25 mouse cellular contexts compared by ENCODE assay signal in genomic region chr4:46847745-46848144, GRCm38 (mm10).
"Had no signal": no experiment of that assay in that cellular context is flagged by ENCODE, and none has a peak within 500 bp of the region (broad histone marks: within the 10 kb centered on the region; RNA-seq: fewer than 3 reads in every experiment).

No protein-coding gene starts in this region.

- H3K9ac ChIP-seq: limb, embryonic 12.5 days; limb, embryonic 13.5 days; limb, embryonic 15.5 days; liver, embryonic 12.5 days; liver, embryonic 13.5 days; liver, embryonic 14.5 days; liver, embryonic 15.5 days; liver, postnatal 0 days; lung, embryonic 14.5 days; lung, embryonic 15.5 days; midbrain, embryonic 12.5 days; midbrain, embryonic 13.5 days; midbrain, embryonic 15.5 days had no signal

- H3K9me3 ChIP-seq: limb, embryonic 10.5 days; limb, embryonic 15.5 days; lung, embryonic 15.5 days; midbrain, embryonic 13.5 days; midbrain, embryonic 15.5 days had no signal

- H3K4me1 ChIP-seq: limb, embryonic 15.5 days; lung, embryonic 15.5 days; midbrain, embryonic 13.5 days had no signal

- H3K27ac ChIP-seq: limb, embryonic 10.5 days; limb, embryonic 12.5 days; limb, embryonic 13.5 days; limb, embryonic 15.5 days; liver, embryonic 12.5 days; liver, embryonic 13.5 days; liver, embryonic 14.5 days; liver, embryonic 15.5 days; lung, embryonic 15.5 days; macrophage; midbrain, embryonic 10.5 days; midbrain, embryonic 12.5 days; midbrain, embryonic 13.5 days; midbrain, embryonic 15.5 days had no signal

- H3K27me3 ChIP-seq: limb, embryonic 12.5 days; limb, embryonic 13.5 days; limb, embryonic 15.5 days; liver, embryonic 13.5 days; liver, embryonic 15.5 days; lung, embryonic 15.5 days; midbrain, embryonic 12.5 days; midbrain, embryonic 13.5 days; midbrain, embryonic 15.5 days had no signal

- DNase-seq: liver; liver, embryonic 13.5 days; liver, postnatal 0 days; lung, adult 18-20 months; lung, adult 2 months; lung, embryonic 14.5 days; lung, postnatal 10 days; lung, postnatal 14 days; lung, postnatal 36 days; lung, postnatal 4 days; midbrain, embryonic 14.5 days had no signal

- H3K36me3 ChIP-seq: limb, embryonic 10.5 days; limb, embryonic 12.5 days; limb, embryonic 13.5 days; limb, embryonic 15.5 days; liver, embryonic 12.5 days; liver, embryonic 13.5 days; liver, embryonic 15.5 days; lung, embryonic 15.5 days; midbrain, embryonic 10.5 days; midbrain, embryonic 12.5 days; midbrain, embryonic 13.5 days; midbrain, embryonic 15.5 days had no signal

- H3K4me3 ChIP-seq: limb, embryonic 10.5 days; limb, embryonic 12.5 days; limb, embryonic 13.5 days; limb, embryonic 15.5 days; liver, embryonic 12.5 days; liver, embryonic 13.5 days; liver, embryonic 15.5 days; lung, embryonic 15.5 days; midbrain, embryonic 10.5 days; midbrain, embryonic 12.5 days; midbrain, embryonic 13.5 days; midbrain, embryonic 15.5 days; myocyte had no signal
